Mouse (Mus musculus) cerebellum, adult 11 months (tissue): ENCODE data around the gene Fgd1.

Experiments used
- DNase-seq: peaks from one replicate; pipeline ENCODE4 v3.0.0; 2022

Gene Fgd1

GRCm38 (mm10) chrX:151045850-151046249 lies at the start of gene Fgd1:
TSS of gene Fgd1 (plus strand) at chrX:151046150.
- no peak for DNase-seq

- DNase-seq: no peak
Measured at GRCm38 (mm10) chrX:150996775-150997174, 49.2 kb upstream of the Fgd1 start.

- peak; percentile 85 for DNase-seq
Measured at GRCm38 (mm10) chrX:151016938-151017877, 28.7 kb upstream of the Fgd1 start, which contains the start of gene Gnl3l. TSS of gene Gnl3l (minus strand) at chrX:151017322.

GRCm38 (mm10) chrX:151017897-151018296 lies 28.1 kb upstream of the Fgd1 start:
- peak; percentile 11 for DNase-seq

- DNase-seq: no peak
Measured at GRCm38 (mm10) chrX:151018798-151019197, 27.2 kb upstream of the Fgd1 start.

- DNase-seq: no peak
Measured at GRCm38 (mm10) chrX:151031400-151031799, 14.6 kb upstream of the Fgd1 start.

- no peak for DNase-seq
Measured at GRCm38 (mm10) chrX:151041223-151041622, 4.7 kb upstream of the Fgd1 start.

GRCm38 (mm10) chrX:151046321-151046720 lies 371 bp downstream of the Fgd1 start:
- no peak for DNase-seq

- peak; percentile 87 for DNase-seq
Measured at GRCm38 (mm10) chrX:151046777-151047430, 954 bp downstream of the Fgd1 start.

GRCm38 (mm10) chrX:151047431-151048058 lies 1.6 kb downstream of the Fgd1 start:
- DNase-seq: peak; percentile 38

GRCm38 (mm10) chrX:151049661-151050215 lies 3.8 kb downstream of the Fgd1 start:
- no peak for DNase-seq

- DNase-seq: no peak
Measured at GRCm38 (mm10) chrX:151050337-151050736, 4.4 kb downstream of the Fgd1 start.

- DNase-seq: no peak
Measured at GRCm38 (mm10) chrX:151054489-151054888, 8.5 kb downstream of the Fgd1 start.

GRCm38 (mm10) chrX:151055559-151055958 lies 9.6 kb downstream of the Fgd1 start:
- DNase-seq: no peak

GRCm38 (mm10) chrX:151059346-151059745 lies 13.4 kb downstream of the Fgd1 start:
- no peak for DNase-seq

GRCm38 (mm10) chrX:151061615-151062299 lies 15.8 kb downstream of the Fgd1 start:
- DNase-seq: no peak

GRCm38 (mm10) chrX:151066071-151066666 lies 20.2 kb downstream of the Fgd1 start:
- DNase-seq: no peak

- DNase-seq: no peak
Measured at GRCm38 (mm10) chrX:151067876-151068275, 21.9 kb downstream of the Fgd1 start.

GRCm38 (mm10) chrX:151076007-151076406 lies 30.1 kb downstream of the Fgd1 start:
- no peak for DNase-seq

GRCm38 (mm10) chrX:151076941-151077485 lies 31.1 kb downstream of the Fgd1 start:
- DNase-seq: peak; percentile 16

- no peak for DNase-seq
Measured at GRCm38 (mm10) chrX:151085599-151085998, 39.6 kb downstream of the Fgd1 start.

GRCm38 (mm10) chrX:151087418-151087817 lies 41.5 kb downstream of the Fgd1 start:
- DNase-seq: no peak
